Mouse (Mus musculus) layer of hippocampus, adult 9-10 months (tissue): Measurements from ENCODE around the gene Klhdc7b.

Experiments
- DNase-seq: peaks from one replicate; pipeline ENCODE4 v3.0.0; 2022; ENCODE audit warnings: low spot score

The Klhdc7b gene

GRCm38 (mm10) chr15:89384617-89385016 is at the start of gene Klhdc7b:
TSS of gene Klhdc7b (plus strand) at chr15:89384917.
- no peak for DNase-seq

GRCm38 (mm10) chr15:89336422-89336821 is 48.3 kb upstream of the Klhdc7b start:
- DNase-seq = no peak

GRCm38 (mm10) chr15:89339696-89340095 is 45.0 kb upstream of the Klhdc7b start:
- DNase-seq = no peak

GRCm38 (mm10) chr15:89340136-89340535 is 44.6 kb upstream of the Klhdc7b start:
- DNase-seq = no peak

GRCm38 (mm10) chr15:89341678-89342077 is 43.0 kb upstream of the Klhdc7b start:
- DNase-seq = no peak

GRCm38 (mm10) chr15:89343325-89343724 is 41.4 kb upstream of the Klhdc7b start:
- DNase-seq = no peak

GRCm38 (mm10) chr15:89350447-89350846 is 34.3 kb upstream of the Klhdc7b start:
- no peak for DNase-seq

GRCm38 (mm10) chr15:89351302-89351701 is 33.4 kb upstream of the Klhdc7b start:
- no peak for DNase-seq

GRCm38 (mm10) chr15:89352054-89352453 is 32.7 kb upstream of the Klhdc7b start:
- no peak for DNase-seq

GRCm38 (mm10) chr15:89352795-89353194 is 31.9 kb upstream of the Klhdc7b start:
- no peak for DNase-seq

- DNase-seq = no peak
Observed at GRCm38 (mm10) chr15:89353837-89354236, 30.9 kb upstream of the Klhdc7b start.

GRCm38 (mm10) chr15:89354455-89354854 is 30.3 kb upstream of the Klhdc7b start:
- no peak for DNase-seq

- peak; percentile 89 for DNase-seq
Observed at GRCm38 (mm10) chr15:89355241-89356187, 29.2 kb upstream of the Klhdc7b start, which contains the start of the genes Lmf2 and Ncaph2. TSS of gene Lmf2 (minus strand) at chr15:89355659. TSS of gene Ncaph2 (plus strand) at chr15:89355719.

GRCm38 (mm10) chr15:89356372-89356771 is 28.3 kb upstream of the Klhdc7b start:
- DNase-seq = no peak

- no peak for DNase-seq
Observed at GRCm38 (mm10) chr15:89358784-89359183, 25.9 kb upstream of the Klhdc7b start.

- DNase-seq = no peak
Observed at GRCm38 (mm10) chr15:89363051-89363450, 21.7 kb upstream of the Klhdc7b start.

GRCm38 (mm10) chr15:89365141-89365551 is 19.6 kb upstream of the Klhdc7b start:
- DNase-seq = no peak

- DNase-seq = no peak
Observed at GRCm38 (mm10) chr15:89372068-89372467, 12.6 kb upstream of the Klhdc7b start.

GRCm38 (mm10) chr15:89372536-89372935 is 12.2 kb upstream of the Klhdc7b start:
- DNase-seq = no peak

GRCm38 (mm10) chr15:89373027-89373761 is 11.5 kb upstream of the Klhdc7b start:
- DNase-seq = peak; percentile 74

GRCm38 (mm10) chr15:89373762-89374248 is 10.9 kb upstream of the Klhdc7b start, which contains the start of gene Sco2:
TSS of gene Sco2 (minus strand) at chr15:89373846.
- peak; percentile 94 for DNase-seq

GRCm38 (mm10) chr15:89374340-89374739 is 10.4 kb upstream of the Klhdc7b start:
- DNase-seq = no peak
